Mouse (Mus musculus) megakaryocyte, adult 5-6 weeks (primary cell): ENCODE data around the gene Vmn2r18. TPM values are rescaled to one million over a fixed set of nuclear protein-coding genes. Genes with fewer than 3 reads are reported as not detected.
A peak's percentile ranks its signal among the peaks of the same experiment; 100 is the strongest.

Experiments
- ATAC-seq: 2 replicates; pipeline ENCODE4 v1.8.0; 2016; ENCODE audit warnings: mild to moderate bottlenecking, inconsistent platforms; ENCODE audit not compliant: poor library complexity, severe bottlenecking
- total RNA-seq, 2 experiments: library from RNA; stranded (forward) in 1 of 2; stranded (reverse) in 1 of 2; fragments of 153-499, 151-499 nt in 1 of 2; fragments of 221-1000, 200-1000 nt in 1 of 2; gene quantifications; 2 replicates each; pipeline versions ENCODE4 v1.2.3 to v1.2.4; 2015 to 2017

Gene Vmn2r18
- total RNA-seq (2015), result not detected in 2 replicates
- total RNA-seq (2017), result not detected in 2 replicates

- no peak for ATAC-seq
Observed at GRCm38 (mm10) chr5:151605921-151606320, at the start of gene Vmn2r18. Gene Vmn2r18, minus strand, starts transcription at chr5:151606021.

DNA sequence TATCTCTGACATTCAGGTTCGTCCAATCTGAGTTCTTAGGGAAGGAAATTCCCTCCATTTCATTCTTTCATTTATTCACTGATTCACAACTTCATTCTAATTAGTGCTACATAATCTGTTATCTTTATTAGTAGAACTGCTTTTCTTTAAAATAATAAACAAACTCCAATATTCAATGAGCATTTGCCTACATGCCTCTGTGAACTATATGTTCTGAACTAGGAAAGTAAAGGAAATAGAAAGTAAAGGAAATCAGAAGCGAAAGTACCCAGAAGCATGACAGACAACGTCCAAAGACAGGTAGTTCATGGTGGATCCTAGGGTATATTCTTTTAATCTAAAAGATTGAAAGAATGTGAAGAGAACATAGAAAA, 45.6 kb upstream of the Vmn2r18 start:
- 0 out of 2 replicates have a peak, but pooled peaks have one; percentile 0 for ATAC-seq

- ATAC-seq, result peak; percentile 97
Observed at GRCm38 (mm10) chr5:151650700-151651410, 45.0 kb upstream of the Vmn2r18 start, which contains the start of gene Rfc3. Gene Rfc3, minus strand, starts transcription at chr5:151651242.

DNA sequence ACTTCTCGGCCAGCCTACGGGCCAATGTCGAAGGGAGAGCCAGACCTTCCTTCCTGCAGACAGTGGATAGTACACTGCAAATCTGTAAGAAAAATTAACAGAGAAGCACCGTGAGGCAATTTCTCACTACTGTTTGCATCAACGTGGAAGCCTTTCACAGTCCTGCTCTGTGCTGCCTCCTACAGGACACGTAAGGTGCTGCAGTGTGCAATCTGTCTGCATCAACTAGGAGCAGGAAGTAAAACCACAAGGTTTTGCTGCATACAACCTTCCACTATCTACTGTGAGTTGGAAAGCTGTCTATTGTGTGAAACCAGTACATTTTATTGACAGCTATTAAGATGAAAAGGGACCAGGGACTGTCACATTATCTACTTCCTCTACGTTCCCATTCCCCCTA, 39.0 kb upstream of the Vmn2r18 start:
- peak; percentile 83 for ATAC-seq

GRCm38 (mm10) chr5:151642867-151643266, 37.0 kb upstream of the Vmn2r18 start:
- ATAC-seq, result peak; percentile 62

DNA sequence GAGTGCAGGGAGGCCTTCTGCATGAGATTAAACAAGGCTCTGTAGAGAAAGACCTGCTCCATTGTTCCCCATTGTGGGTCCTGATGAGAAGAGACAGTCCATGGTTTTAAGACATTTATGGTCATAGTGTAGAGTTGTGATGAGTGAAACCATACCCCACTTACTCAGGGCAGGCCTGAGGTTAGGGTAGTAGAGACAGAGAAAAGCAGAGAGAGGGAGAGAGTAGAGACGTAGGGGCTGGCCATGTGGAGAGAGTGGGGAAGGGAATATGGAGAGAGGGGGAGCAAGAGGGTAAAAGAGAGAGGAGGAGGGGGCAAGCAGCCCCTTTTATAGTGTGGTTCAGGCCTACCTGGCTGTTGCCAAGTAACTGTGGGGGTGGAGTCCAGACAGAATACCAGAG, 36.3 kb upstream of the Vmn2r18 start:
- ATAC-seq, result no peak

GRCm38 (mm10) chr5:151601696-151602095, 4.1 kb downstream of the Vmn2r18 start:
- ATAC-seq, result no peak

Other genes starting within 250 kb of the Vmn2r18 start
- gene Gm42906, start 177.9 kb downstream of the Vmn2r18 start, total RNA-seq (2015), result not detected in 2 replicates
- not detected in 2 replicates for gene Gm42906, start 177.9 kb downstream of the Vmn2r18 start, total RNA-seq (2017)
- 51.6 and 65.9 TPM in 2 replicates for gene Rfc3, start 45.2 kb upstream of the Vmn2r18 start, total RNA-seq (2015)
- gene Rfc3, start 45.2 kb upstream of the Vmn2r18 start, total RNA-seq (2017), result 33.9 and 40.2 TPM in 2 replicates